Mouse (Mus musculus): ENCODE data around the gene Ceacam9. TPM values are rescaled to one million over a fixed set of nuclear protein-coding genes. Genes with fewer than 3 reads are reported as not detected.
A peak's percentile ranks its signal among the peaks of the same experiment; 100 is the strongest.
"Not testable (repeated sequence)": the region's sequence is repeated elsewhere in the genome, so short reads cannot be mapped to it uniquely, and the experiment has no call there.

Ceacam9 gene
- under 1 TPM in 1 of 2 experiments, not detected in 1; 0.25 TPM for total RNA-seq (2021)

DNA sequence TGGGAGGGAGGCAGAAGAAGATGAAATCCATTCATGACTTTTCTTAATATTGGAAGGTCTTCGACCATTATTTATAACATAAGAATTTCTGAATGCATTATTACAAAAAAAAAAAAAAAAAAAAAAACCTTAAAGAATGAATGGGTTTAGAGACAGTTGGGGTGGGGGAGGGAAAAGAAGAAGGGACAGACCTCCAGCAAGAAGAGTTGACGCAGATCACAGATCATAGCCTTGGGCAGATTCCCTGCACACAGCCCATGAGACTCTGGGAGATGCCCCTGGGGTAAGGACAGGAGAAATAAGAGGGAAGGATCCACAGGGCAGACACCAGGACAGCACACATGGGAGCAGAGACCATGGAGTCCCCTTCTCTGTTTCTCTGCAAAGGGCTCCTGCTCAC is at the start of gene Ceacam9:
Gene Ceacam9, plus strand, starts transcription at position 301 of the 400 bp plus-strand sequence.
- no peak for DNase-seq (ENCODE audit: low spot score in 2 of 2)
- intact Hi-C loops (cut with DNase I), result no loop called here

DNA sequence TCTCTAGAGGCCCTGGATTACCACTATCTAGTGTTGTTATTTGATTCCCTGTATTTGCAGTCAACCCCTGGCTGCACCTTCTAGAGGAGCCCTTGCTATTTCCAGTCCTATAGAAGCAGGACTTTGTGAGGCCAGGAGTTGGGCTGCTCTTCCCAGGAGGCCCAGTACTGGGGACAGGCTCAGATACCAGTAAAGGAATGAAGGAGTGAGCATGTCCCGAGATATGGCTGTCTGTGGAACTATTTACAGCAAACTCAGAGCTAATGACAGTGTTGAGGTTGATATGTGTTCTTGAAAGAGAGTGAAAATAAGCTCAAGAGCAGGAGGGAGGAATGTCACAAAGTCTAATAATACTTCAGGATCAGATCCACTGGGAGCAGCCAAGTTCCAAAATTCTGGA is 47.9 kb upstream of the Ceacam9 start:
- intact Hi-C loops (cut with DNase I), result loop anchor here (1.0 kb wide), 1 partner anchor 49 kb away; no protein-coding TSS in a partner anchor
- no peak for DNase-seq (ENCODE audit: low spot score in 2 of 2)

DNA sequence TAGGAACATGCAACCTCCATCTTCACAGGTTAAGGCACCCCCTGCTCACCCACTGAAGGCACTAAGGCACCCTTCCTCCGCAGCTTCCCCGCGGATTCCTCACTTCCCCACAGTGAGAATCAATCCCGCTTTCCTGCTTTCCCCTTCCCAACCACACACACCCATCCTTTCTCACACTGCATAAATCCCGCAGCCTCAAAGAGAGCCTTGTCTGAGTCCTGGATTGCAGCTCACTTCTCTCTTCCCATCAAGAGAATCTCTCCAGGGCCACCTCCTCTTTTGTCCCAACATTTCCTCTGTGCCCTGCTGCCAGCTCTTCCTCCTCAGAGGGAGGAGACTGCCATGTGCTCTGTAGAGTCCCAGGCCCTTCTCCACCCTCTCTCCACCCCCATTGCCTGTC is 47.0 kb upstream of the Ceacam9 start:
- intact Hi-C loops (cut with DNase I), result loop anchor here (1.0 kb wide), 1 partner anchor 49 kb away; no protein-coding TSS in a partner anchor
- DNase-seq (ENCODE audit: low spot score in 2 of 2), result peak in 1 of 2 experiments; percentile 51

DNA sequence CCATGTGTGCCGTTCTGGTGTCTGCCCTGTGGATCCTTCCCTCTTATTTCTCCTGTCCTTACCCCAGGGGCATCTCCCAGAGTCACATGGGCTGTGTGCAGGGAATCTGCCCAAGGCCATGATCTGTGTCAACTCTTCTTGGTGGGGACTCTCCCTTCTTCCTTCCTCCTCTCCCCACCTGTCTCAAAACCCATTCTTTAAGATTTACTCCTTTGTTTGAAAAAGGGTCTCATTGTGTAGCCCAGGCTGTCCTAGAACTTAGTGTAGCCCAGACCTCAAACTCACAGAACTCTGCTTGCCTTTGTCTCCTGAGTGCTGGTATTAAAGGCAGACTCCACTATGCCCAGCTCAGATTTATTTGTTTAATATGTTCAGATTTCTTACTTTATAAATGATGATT is 46.1 kb upstream of the Ceacam9 start, which contains the start of gene Ceacam15:
Gene Ceacam15, minus strand, starts transcription at position 101 of the 400 bp plus-strand sequence.
- intact Hi-C loops (cut with DNase I), result no loop called here
- DNase-seq (ENCODE audit: low spot score in 2 of 2), result no peak

DNA sequence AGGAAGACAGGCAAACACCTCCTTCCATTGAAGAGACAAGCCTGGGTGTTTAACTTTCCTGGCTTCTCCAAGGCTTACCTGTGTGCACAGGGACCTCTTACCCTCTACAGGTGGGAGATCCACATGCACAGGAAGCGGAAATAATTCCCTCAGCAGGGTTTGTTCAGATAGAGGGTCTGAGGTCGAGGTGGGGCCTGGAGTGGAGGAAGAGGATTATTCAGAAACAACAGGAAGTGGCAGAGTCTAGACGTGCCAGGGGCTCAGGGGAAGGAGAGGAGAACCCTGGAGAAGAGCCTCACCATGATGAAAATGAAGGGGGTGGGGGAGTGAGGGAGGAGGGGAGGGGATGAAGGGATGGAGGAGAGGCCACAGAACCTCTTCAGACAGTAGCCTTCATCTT is 41.5 kb upstream of the Ceacam9 start:
- intact Hi-C loops (cut with DNase I), result loop anchor here (2.0 kb wide), 1 partner anchor 37 kb away; no protein-coding TSS in a partner anchor

DNA sequence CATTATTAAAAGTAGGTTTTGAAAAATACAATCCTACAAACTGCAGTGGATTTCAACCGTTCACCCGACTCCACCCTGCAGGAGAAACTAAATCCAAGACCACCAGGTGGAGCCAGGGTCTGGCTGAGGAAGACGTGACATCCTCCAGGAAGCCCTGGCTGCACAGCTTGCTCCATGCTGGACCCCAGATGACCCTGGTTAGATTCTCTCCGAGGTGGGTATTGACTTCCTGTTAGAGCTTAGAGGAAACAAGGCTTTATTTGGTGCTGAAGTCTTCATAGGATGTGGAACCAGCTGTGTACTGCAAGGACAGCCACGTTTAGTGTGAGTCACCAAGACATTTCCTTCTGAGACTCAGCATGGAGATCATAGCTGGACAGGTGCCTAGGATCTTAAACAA is 32.5 kb upstream of the Ceacam9 start:
- no peak for DNase-seq (ENCODE audit: low spot score in 2 of 2)
- intact Hi-C loops (cut with DNase I), result no loop called here

More for the DNA sequence above, 41.5 kb upstream of the Ceacam9 start:
- not testable (repeated sequence) for DNase-seq (ENCODE audit: low spot score in 2 of 2)

DNA sequence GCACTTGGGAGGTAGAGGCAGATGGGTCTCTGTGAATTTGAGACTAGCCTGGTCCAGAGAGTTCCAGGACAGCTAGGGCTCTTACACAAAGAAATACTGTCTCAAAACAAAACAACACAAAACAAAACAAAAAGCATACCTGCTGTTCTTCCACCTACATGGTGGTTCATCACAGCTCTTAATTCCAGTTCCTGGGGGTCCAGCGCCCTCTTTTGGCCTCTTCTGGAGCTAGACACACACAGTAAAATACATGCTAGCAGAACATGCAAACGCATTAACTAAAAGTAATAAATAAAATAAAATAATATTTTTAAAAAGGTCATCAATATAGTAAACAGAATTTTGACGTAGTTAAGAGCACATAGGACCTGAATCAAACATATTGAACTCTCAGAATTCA is 26.7 kb upstream of the Ceacam9 start:
- intact Hi-C loops (cut with DNase I), result loop anchor here (1.0 kb wide), 1 partner anchor 66 kb away; no protein-coding TSS in a partner anchor
- peak; percentile 14 to 27 for DNase-seq (ENCODE audit: low spot score in 2 of 2)

DNA sequence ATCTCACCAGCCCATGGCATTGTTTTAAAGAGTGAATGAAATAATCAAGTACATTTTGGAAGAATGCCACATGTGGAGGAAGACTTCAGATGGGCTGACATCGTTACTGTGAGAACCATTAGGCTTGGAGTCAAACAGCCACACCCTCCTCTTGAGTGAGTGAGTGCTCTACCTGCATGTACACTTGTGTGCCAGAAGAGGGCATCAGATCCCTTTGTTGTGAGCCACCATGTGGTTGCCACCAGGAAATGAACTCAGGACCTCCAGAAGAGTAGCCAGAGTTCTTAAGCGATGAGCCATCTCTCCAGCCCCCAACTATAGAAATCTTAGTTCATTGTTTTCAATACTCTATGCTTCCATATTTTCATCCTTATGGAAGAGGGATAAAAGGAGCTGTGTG is 22.7 kb upstream of the Ceacam9 start:
- intact Hi-C loops (cut with DNase I), result no loop called here
- no peak for DNase-seq (ENCODE audit: low spot score in 2 of 2)

DNA sequence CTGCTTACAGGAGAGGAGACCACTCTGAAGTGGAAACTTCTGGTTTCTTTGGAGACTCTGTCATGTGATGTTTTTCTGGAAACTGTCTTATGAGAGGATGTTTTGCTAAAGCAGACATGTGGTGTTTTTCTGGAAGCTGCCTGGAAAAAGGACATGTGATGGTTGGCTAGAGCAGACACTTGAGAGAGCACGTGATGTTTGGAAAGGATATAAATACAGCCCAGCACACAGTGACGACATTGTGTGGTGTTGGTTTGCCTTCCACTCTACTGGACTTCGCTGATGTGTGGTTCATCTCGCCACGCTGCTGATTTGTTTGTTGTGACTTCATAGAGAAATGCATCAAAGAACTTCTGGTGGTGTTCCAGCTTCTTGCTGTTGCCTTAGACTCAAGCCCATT is 21.1 kb upstream of the Ceacam9 start:
- intact Hi-C loops (cut with DNase I), result no loop called here
- DNase-seq (ENCODE audit: low spot score in 2 of 2), result no peak

DNA sequence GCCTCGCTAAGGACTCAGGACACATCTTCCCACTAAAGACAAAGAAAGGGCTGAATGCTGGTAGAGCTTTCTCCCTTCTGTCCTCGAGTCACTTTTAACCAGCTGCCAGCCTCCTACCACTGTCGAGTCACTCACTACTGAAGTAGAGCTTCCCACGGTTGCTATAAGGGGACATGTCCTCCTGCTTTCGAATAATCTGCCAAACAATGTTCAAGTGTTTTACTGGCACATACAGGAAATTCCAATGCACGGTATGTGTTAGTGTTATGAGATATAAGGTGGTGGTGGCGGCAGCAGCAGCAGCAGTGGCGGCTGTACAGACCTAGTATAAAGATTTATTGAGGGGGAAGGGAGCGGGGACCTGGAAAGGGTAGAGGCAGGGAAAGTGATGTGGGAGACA is 15.3 kb upstream of the Ceacam9 start:
- intact Hi-C loops (cut with DNase I), result no loop called here

DNA sequence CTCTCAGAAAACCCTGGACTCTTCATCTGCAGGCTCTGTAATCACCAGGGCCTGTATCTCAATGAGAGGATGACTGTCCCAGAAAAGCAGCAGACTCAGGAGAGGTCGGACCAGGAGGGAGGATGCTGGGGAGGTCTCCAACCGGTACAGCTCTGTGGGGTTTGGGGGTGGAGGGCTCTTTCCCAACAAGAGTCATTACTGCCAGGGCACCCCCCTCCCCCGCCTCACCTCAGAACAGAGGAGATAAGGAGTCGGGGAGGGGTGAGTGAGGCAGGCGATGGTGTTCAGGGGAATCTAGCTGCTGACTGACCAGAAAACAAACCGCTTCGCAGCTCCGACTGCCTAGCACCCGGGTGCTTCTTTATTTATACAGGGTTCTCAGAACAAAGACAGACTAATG is 13.5 kb upstream of the Ceacam9 start:
- DNase-seq (ENCODE audit: low spot score in 2 of 2), result no peak
- intact Hi-C loops (cut with DNase I), result no loop called here

More for the DNA sequence above, 15.3 kb upstream of the Ceacam9 start:
- DNase-seq (ENCODE audit: low spot score in 2 of 2), result peak; percentile 35 to 95

DNA sequence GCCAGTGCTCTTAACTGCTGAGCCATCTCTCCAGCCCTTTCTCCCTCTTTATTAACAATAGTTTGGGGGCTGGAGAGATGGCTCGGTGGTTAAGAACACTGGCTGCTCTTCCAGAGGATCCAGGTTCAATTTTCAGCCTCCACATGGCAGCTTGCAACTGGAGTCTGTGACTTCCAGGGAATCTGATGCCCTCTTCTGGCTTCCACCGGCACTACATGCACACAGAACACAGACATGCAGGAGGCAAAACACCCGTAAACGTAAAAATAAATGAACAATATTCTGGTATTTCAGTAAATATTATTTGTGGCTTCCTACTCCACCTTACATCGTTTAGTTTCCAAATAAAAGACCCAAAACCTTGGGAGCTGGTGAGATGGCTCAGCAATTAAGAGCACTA is 11.1 kb upstream of the Ceacam9 start:
- no peak for DNase-seq (ENCODE audit: low spot score in 2 of 2)
- intact Hi-C loops (cut with DNase I), result no loop called here

DNA sequence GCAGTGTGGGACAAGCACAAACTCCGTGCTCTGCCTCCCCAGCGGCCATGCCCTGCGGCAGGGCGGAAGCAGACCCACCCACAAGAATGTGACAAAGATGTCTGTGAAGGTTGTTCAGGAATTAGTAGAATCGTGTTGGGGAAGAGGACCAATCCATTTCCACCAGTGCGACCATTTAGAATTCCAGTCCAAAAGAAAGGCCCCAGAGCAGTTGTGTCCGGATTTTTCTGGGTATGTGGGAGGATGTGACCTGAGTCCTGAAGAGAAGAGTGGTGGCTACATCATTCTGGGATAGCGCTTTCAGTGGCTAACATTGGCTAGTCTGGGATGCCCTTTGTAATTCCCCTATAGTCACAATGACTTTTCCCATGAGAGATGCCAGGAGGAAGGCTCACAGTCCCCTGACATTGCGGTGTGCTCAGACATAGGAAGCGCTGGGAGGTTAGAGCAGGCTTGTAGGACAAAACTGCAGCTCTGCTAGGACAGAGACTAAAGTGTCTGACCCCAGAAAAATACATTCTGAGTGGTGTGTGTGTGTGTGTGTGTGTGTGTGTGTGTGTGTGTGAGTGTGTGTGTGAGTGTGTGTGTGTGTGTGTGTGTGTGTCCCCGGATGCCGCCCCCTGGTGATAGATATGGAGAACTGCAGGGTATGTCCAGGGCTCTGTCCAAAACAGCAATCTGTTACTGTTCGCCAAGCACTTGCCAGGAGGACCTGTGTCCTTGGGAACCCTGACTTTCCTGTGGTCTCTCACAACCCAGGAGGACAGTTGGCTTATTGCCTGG is 8.9 kb upstream of the Ceacam9 start:
- intact Hi-C loops (cut with DNase I), result no loop called here

DNA sequence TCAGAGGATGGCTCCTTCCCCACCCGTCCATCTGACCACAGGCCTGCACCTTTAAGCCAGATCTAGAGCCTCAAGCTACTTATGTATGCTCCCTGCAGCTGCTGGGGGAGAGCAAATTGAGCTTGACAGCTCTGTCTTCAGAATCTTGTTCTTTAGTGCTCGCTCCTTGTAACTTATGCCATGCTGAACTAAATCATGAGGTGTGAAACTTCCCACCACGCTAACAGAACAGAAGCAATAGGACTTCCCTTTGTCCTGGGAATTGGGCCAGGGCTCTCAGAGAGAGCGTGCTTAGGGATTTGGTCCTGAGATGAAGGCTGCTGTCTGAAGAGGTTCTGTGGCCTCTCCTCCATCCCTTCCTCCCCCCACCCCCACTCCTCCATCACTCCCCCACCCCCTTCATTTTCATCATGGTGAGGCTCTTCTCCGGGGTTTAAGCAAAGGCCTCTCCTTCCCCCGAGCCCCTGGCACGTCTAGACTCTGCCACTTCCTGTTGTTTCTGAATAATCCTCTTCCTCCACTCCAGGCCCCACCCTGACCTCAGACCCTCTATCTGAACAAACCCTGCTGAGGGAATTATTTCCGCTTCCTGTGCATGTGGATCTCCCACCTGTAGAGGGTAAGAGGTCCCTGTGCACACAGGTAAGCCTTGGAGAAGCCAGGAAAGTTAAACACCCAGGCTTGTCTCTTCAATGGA is 5.1 kb upstream of the Ceacam9 start:
- intact Hi-C loops (cut with DNase I), result loop anchor here (2.0 kb wide), 1 partner anchor 36 kb away; no protein-coding TSS in a partner anchor
- DNase-seq (ENCODE audit: low spot score in 2 of 2), result peak in 1 of 2 experiments; percentile 62

More for the DNA sequence above, 8.9 kb upstream of the Ceacam9 start:
- no peak for DNase-seq (ENCODE audit: low spot score in 2 of 2)

DNA sequence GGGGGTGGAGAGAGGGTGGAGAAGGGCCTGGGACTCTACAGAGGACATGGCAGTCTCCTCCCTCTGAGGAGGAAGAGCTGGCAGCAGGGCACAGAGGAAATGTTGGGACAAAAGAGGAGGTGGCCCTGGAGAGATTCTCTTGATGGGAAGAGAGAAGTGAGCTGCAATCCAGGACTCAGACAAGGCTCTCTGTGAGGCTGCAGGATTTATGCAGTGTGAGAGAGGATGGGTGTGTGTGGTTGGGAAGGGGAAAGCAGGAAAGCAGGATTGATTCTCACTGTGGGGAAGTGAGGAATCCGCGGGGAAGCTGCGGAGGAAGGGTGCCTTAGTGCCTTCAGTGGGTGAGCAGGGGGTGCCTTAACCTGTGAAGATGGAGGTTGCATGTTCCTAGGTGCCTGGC is 761 bp downstream of the Ceacam9 start:
- intact Hi-C loops (cut with DNase I), result not testable (repeated sequence)
- DNase-seq (ENCODE audit: low spot score in 2 of 2), result peak in 1 of 2 experiments; percentile 56

DNA sequence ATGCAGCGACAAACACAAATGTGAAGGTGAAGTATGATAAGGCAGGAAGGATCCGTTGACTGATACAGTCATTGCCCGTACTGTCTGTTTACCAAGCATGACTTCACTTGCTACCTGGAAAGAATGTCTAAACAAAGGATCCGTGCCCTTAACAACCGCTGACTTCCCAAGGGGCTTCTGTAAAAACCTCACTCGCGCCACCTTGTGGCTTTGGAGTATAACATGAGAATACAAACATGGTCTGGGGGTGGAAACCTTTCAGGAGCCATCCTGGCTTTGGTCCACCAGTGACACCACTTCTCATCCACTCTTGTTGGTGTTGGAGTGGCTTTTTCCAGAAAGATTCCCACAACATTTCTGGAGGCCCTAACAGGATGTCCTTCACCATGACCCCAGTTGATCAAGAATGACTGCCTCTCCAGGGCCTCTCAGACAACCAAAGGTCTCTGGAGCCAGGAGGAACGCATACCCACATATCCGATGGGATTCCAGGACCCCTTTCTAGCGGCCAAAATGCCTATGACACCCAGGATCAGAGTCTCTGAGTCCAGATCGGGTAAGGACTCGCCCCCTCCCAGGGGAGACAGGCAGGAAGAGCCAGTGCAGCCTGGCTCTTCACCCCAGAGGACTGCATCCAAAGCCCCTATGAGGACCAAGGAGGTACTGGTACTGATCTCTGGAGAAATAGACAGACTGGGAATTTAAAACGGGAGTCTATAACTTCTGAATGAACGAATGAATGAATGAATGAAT is 7.0 kb downstream of the Ceacam9 start:
- peak; percentile 66 to 68 for DNase-seq (ENCODE audit: low spot score in 2 of 2)
- intact Hi-C loops (cut with DNase I), result loop anchor here (1.0 kb wide), 1 partner anchor 99 kb away; no protein-coding TSS in a partner anchor

DNA sequence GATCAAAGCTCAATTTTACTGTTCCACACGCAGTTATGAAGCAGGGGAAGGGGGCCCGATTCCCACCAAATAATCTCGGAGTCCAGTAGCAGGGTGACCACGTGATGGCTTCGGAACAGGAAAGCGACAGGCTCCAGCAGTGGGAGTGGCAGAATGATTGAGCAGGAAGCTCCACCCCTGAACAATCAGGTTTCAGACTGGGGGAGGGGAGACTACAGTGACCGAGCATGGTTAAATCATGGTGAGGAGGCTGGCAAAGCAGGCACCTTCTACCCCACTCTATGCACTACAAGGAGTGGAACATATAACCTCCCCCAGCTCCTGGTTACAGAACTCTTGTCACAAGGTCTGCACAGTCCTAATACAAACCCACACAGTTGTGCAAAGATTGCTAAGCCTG is 7.8 kb downstream of the Ceacam9 start:
- intact Hi-C loops (cut with DNase I); DNase-seq (ENCODE audit: low spot score in 2 of 2): not testable (repeated sequence)

DNA sequence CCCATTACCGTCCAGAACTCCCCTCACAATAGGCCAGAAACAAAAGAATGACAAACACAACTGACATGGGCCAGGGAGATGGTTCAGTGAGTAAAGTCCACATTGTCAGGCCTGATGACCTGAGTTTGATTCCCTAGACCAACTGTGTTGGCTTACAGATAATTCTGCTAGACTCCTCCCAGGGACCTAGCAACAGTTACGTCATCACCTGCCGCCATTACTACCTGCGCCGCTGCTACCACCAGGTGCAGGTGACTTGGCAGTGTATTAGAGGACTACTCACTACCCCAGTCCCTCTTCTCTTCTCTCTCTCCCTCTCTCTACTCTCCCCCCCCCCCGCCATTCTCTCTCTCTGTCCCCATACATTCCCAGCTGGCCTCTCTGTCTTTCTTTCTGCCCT is 9.1 kb downstream of the Ceacam9 start:
- no peak for DNase-seq (ENCODE audit: low spot score in 2 of 2)
- intact Hi-C loops (cut with DNase I), result no loop called here

DNA sequence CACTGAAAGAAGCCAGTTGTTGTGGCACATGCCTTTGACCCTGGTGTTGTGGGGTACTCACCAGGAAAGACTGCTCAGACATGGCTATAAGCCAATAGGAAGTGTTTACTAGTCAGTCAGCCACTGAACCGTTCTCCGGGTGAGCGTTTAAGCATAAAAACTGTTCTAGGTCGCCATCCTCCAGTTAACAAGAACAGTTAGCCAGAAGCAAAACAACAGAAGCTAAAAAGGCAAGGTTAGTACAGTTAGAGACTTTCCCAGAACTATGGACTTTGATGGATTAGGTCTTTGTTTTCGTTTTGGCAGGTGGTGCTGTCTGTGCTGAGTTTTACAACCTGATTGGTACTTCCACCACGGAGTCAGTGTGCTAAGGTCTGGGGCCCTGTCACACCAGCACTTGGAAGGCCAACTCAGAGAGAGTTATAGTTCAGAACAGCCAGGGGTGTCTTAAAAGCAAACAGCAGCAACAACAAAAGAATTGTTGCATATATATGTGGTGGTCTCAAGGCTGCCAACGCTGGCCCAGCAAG is 10.2 kb downstream of the Ceacam9 start:
- intact Hi-C loops (cut with DNase I), result no loop called here
- DNase-seq (ENCODE audit: low spot score in 2 of 2), result no peak
